Mouse (Mus musculus) forebrain, embryonic 10.5 days (tissue): Measurements from ENCODE around the gene Enthd1. TPM values are rescaled to one million over a fixed set of nuclear protein-coding genes. Genes with fewer than 3 reads are reported as not detected.

ENCODE experiments used
- DNase-seq: peaks from one replicate; pipeline ENCODE4 v3.0.0-alpha.2; 2017; ENCODE audit warnings: low spot score; ENCODE audit errors: extremely low spot score
- H3K27ac ChIP-seq: fragments of 300-500 bp; sonication (generic); 2 replicates; pipeline ENCODE4 v1.5.1; 2016; ENCODE audit warnings: mild to moderate bottlenecking
- H3K27me3 ChIP-seq: fragments of 300-500 bp; sonication (generic); 2 replicates; pipeline ENCODE4 v1.6.1; 2016; ENCODE audit warnings: mild to moderate bottlenecking; ENCODE audit not compliant: poor library complexity, severe bottlenecking
- H3K36me3 ChIP-seq: fragments of 300-500 bp; sonication (generic); replicated peaks from 2 replicates; pipeline ENCODE4 v1.6.1; 2016; ENCODE audit warnings: mild to moderate bottlenecking, moderate library complexity
- H3K4me1 ChIP-seq: fragments of 300-500 bp; sonication (generic); 2 replicates; pipeline ENCODE4 v1.6.1; 2016
- H3K4me3 ChIP-seq: fragments of 300-500 bp; sonication (generic); 2 replicates; pipeline ENCODE4 v1.5.1; 2016; ENCODE audit warnings: mild to moderate bottlenecking, moderate library complexity
- H3K9me3 ChIP-seq: fragments of 300-500 bp; sonication (generic); 2 replicates; pipeline ENCODE4 v1.6.1; 2016; ENCODE audit warnings: mild to moderate bottlenecking, moderate library complexity
- WGBS: fragments of 180-500 bp; shearing (Covaris S2); methylation state at CpG from one replicate; pipeline ENCODE4 v1.1.7; 2016; 5-methylcytosine and 5-hydroxymethylcytosine counted together
- polyA plus RNA-seq: library from polyadenylated mRNA; unstranded; fragments of >200 nt; fragmentation: Nextera tagmentation; extraction: Ambion mirVana; gene quantifications from 2 replicates; pipeline ENCODE4 v1.2.1, GENCODE M21; 2016

Enthd1 gene
- polyA plus RNA-seq, 1 experiment from 2014 or later = not detected

GRCm38 (mm10) chr15:80554860-80555822 is 9.8 kb downstream of the Enthd1 start:
- Histone ChIP-seq H3K4me3 (no peak overlapping the region), H3K4me1 (peaks cover 3% of the 10 kb centered on the region; the same call in 1 of the 2 replicates), H3K27ac (no peak overlapping the region), H3K9me3 (no peaks in the 10 kb centered on the region), H3K27me3 (no peaks in the 10 kb centered on the region), H3K36me3 (no peaks in the 10 kb centered on the region)
- DNase-seq = no peak
- WGBS = 95% methylated on average over 6 of the region's 6 CpGs

DNA sequence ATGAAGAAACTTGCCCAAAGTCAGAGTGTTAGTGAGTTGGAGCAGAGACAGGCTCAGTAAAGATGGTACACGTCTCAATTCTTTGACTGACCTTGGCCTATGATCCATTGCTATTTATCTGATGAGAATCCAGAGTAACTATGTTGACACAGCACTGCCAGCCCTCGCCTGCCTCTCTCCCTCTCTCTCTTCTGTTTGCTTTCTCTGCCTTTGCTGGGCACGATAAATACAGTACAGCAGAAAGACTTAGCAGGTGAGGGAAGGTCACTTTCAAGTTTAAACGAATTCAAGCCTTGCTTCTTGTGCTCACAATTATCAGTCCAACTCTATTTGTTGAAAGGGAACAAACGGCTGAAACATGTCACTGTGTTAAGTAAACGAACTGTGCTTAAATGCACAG is 19.5 kb downstream of the Enthd1 start:
- Histone ChIP-seq H3K27me3 (no peaks in the 10 kb centered on the region), H3K4me3 (no peak overlapping the region), H3K36me3 (no peaks in the 10 kb centered on the region), H3K4me1 (no peaks in the 10 kb centered on the region), H3K27ac (no peak overlapping the region), H3K9me3 (no peaks in the 10 kb centered on the region)
- WGBS = 75% methylated on average over 6 of the region's 6 CpGs
- no peak for DNase-seq

DNA sequence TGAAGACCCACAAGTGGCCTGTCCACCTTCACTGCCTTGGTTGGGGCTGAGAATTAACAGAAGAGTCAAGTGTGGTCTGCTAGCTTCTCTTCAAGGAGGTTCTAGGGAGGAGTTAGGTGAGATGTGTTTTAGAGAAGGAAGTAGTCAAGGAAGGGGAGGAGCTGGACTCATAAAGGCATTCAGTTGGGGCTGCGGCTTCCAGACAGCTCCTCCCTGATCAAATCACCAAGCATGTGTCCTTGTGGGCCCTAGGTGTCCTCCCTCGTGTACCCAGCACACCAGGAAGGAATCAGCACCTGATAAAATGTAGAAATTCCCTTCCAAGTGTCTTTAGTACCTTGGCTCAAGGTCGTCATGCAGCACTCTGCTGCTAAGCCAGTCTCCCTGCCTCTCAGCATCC is 20.8 kb downstream of the Enthd1 start:
- no peaks in the 10 kb centered on the region for H3K36me3 ChIP-seq
- no peak overlapping the region for H3K27ac ChIP-seq
- WGBS = 68% methylated on average over 3 of the region's 3 CpGs
- H3K4me3 ChIP-seq = no peak overlapping the region
- no peak for DNase-seq
- H3K27me3 ChIP-seq = no peaks in the 10 kb centered on the region
- no peaks in the 10 kb centered on the region for H3K9me3 ChIP-seq
- no peaks in the 10 kb centered on the region for H3K4me1 ChIP-seq

GRCm38 (mm10) chr15:80538671-80539340 is 26.1 kb downstream of the Enthd1 start:
- Histone ChIP-seq H3K4me1 (no peaks in the 10 kb centered on the region), H3K4me3 (no peak overlapping the region), H3K27me3 (no peaks in the 10 kb centered on the region), H3K27ac (no peak overlapping the region), H3K9me3 (no peaks in the 10 kb centered on the region), H3K36me3 (no peaks in the 10 kb centered on the region)
- 86% methylated on average over 7 of the region's 7 CpGs for WGBS
- no peak for DNase-seq

GRCm38 (mm10) chr15:80538075-80538474 is 26.9 kb downstream of the Enthd1 start:
- Histone ChIP-seq H3K4me3 (no peak overlapping the region), H3K27ac (no peak overlapping the region), H3K4me1 (no peaks in the 10 kb centered on the region), H3K27me3 (no peaks in the 10 kb centered on the region), H3K36me3 (no peaks in the 10 kb centered on the region), H3K9me3 (no peaks in the 10 kb centered on the region)
- DNase-seq = no peak
- WGBS = 98% methylated on average over 2 of the region's 2 CpGs

DNA sequence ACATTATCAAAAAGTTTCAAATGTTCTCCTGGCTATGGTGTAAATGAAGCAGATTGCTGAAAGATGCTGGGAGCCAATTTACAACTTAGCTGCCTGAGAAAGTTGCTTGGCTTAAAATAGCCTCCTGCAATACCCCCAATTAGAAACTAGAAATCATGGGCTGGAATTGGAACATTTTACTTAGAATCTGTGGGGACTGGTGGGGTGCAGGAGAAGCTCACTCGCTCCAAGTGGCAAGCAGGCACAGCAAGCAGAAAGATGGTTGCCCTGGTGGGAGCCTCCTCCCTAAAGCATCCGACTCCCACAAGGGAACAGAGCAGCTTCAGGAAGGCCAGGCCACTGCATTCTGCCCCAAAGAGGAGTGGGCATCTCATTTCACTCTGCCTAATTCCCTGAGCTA is 28.9 kb downstream of the Enthd1 start:
- DNase-seq = no peak
- Histone ChIP-seq H3K27me3 (no peaks in the 10 kb centered on the region), H3K27ac (no peak overlapping the region), H3K4me1 (no peaks in the 10 kb centered on the region), H3K36me3 (no peaks in the 10 kb centered on the region), H3K9me3 (no peaks in the 10 kb centered on the region), H3K4me3 (no peak overlapping the region)
- 79% methylated on average over 2 of the region's 2 CpGs for WGBS

DNA sequence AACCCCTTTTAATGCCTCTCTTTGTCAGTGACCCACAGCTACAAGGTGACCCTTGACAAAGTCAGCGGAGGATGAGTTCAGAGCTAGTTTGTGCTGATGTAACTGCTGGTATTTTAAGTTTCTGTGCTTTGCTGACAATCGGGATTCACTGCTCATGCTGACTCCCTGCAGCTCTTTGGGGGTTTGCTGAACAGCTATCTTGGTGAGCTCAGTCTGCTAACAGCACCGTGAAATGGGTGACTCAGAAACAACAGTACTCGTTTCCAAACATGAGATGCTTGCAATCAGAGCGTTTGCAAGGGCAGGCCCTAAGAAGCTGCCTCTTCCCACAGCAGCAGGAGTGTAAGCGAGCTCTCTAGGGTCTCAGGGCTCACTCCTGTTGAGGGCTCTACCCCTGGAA is 31.7 kb downstream of the Enthd1 start:
- H3K27ac ChIP-seq = no peak overlapping the region
- H3K9me3 ChIP-seq = no peaks in the 10 kb centered on the region
- no peak for DNase-seq
- H3K36me3 ChIP-seq = no peaks in the 10 kb centered on the region
- peaks cover 8% of the 10 kb centered on the region; the same call in 1 of the 2 replicates for H3K4me1 ChIP-seq
- 67% methylated on average over 6 of the region's 6 CpGs for WGBS
- no peaks in the 10 kb centered on the region for H3K27me3 ChIP-seq
- H3K4me3 ChIP-seq = no peak overlapping the region

DNA sequence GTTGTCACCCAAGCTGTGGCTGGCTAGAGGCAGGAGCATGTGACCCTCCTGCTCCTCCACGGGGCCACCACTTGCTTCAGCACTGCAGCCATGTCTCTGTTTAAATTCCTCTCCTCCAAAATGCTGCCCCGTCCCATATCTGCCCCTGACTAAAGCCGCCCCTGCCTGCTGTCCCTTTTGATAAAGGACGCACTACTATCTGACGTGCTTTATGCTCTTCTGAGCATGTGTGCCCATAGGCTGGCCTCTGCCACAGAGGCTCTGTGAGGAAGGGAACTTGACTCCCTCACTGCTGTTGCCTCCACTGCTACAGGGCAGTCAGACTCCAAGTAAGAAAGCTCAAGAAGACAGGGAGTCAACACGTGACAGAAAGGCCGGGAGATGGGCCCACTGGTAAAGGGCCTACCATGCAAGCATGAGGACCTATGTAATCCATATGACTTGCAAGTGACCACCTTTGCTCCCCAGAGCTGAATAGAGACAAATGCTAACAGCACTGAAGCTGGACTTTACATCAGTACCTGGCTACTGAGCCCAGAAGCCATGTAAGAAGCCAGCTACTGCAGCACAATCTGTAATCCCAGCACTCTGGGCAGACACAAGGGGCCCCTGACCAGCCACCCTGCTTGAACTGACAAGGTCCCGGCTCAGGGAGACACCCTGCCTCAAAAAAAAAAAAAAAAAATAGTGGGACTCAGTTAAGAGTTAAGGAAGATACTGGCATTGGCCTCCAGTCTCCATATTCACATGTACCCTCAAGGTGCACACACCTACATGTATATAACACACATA is 32.5 kb downstream of the Enthd1 start:
- no peaks in the 10 kb centered on the region for H3K9me3 ChIP-seq
- no peaks in the 10 kb centered on the region for H3K36me3 ChIP-seq
- 80% methylated on average over 8 of the region's 8 CpGs for WGBS
- no peak overlapping the region for H3K27ac ChIP-seq
- no peak overlapping the region for H3K4me3 ChIP-seq
- peaks cover 8% of the 10 kb centered on the region; the same call in 1 of the 2 replicates for H3K4me1 ChIP-seq
- H3K27me3 ChIP-seq = no peaks in the 10 kb centered on the region
- no peak for DNase-seq

- no peaks in the 10 kb centered on the region for H3K27me3 ChIP-seq
- 87% methylated on average over 9 of the region's 9 CpGs for WGBS
- no peak overlapping the region for H3K27ac ChIP-seq
- H3K36me3 ChIP-seq = no peaks in the 10 kb centered on the region
- H3K4me1 ChIP-seq = peaks cover 8% of the 10 kb centered on the region; the same call in 1 of the 2 replicates
- no peaks in the 10 kb centered on the region for H3K9me3 ChIP-seq
- DNase-seq = no peak
- no peak overlapping the region for H3K4me3 ChIP-seq
These were observed 33.9 kb downstream of the Enthd1 start for GRCm38 (mm10) chr15:80531026-80531425.

DNA sequence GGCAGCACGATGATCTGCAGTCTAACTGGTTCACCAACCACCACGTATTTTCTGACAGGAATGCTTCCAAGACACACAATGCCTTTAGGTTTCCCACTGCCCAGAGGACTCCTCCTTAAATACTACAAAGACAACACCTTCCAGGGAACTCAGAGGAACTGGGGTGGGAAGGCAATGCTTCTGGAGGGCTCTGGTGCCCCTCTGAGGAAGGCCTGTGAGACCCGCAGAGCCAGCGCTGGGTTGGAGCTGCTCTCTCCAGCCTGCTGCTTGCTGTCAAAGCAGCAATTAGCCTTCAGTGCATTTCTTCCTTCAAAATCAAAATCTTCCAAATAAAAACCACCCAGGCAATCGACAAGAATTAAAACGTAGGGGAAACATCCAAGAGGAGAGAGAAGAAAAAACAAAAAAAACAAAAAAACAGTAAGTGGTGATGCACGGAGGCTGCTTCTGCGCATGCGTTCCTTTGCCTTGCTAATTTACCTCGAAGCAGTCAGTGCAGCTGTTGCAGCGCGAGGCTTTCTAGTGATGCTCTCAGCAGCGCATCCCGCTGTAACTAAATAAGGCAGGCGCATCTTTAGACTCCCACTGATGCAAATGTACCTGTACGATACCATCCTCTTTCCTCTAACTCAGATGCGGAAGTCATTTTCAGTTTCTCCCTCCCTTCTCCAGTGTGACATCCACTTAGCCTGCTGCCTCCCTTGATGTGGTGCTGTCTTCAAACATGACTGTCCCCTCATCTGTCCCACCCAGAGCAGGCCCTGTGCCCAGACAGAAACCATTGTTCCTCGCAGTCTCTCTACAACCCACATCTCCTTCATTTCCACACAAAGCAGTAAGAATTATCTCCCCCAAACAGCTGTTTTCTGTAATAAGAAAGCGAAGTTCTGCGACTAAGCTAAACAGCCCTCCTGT is 34.7 kb downstream of the Enthd1 start:
- Histone ChIP-seq H3K36me3 (no peaks in the 10 kb centered on the region), H3K27ac (no peak overlapping the region), H3K9me3 (peaks cover 4% of the 10 kb centered on the region; the same call in 1 of the 2 replicates), H3K4me1 (peaks cover 8% of the 10 kb centered on the region; the same call in 1 of the 2 replicates), H3K27me3 (no peaks in the 10 kb centered on the region), H3K4me3 (no peak overlapping the region; the same call in 1 of the 2 replicates)
- WGBS = 48% methylated on average over 20 of the region's 20 CpGs
- no peak for DNase-seq

GRCm38 (mm10) chr15:80521661-80522388 is 43.1 kb downstream of the Enthd1 start:
- no peaks in the 10 kb centered on the region for H3K36me3 ChIP-seq
- WGBS = 70% methylated on average over 10 of the region's 10 CpGs
- no peak overlapping the region for H3K4me3 ChIP-seq
- no peak for DNase-seq
- H3K9me3 ChIP-seq = peaks cover 4% of the 10 kb centered on the region; the same call in 1 of the 2 replicates
- H3K27ac ChIP-seq = no peak overlapping the region
- peaks cover 7% of the 10 kb centered on the region for H3K4me1 ChIP-seq
- H3K27me3 ChIP-seq = no peaks in the 10 kb centered on the region
